Mouse (Mus musculus) forebrain, embryonic 15.5 days (tissue): ENCODE results near the gene Hira. TPM values are rescaled to one million over a fixed set of nuclear protein-coding genes. Genes with fewer than 3 reads are reported as not detected.
"Not testable (repeated sequence)": the region's sequence is repeated elsewhere in the genome, so short reads cannot be mapped to it uniquely, and the experiment has no call there.

ENCODE experiments used
- ATAC-seq: fragments of 200-750 bp; cut with Nextera tagmentation; replicated peaks from 2 replicates; pipeline ENCODE4 v1.8.0; 2017; ENCODE audit warnings: mild to moderate bottlenecking, moderate TSS enrichment, moderate library complexity
- H3K27ac ChIP-seq: fragments of 300-500 bp; sonication (generic); replicated peaks from 2 replicates; pipeline ENCODE4 v1.5.1; 2015; ENCODE audit warnings: mild to moderate bottlenecking, inconsistent platforms
- H3K27me3 ChIP-seq: fragments of 300-500 bp; sonication (generic); 2 replicates; pipeline ENCODE4 v1.6.1; 2015; ENCODE audit warnings: inconsistent platforms
- H3K36me3 ChIP-seq: fragments of 300-500 bp; sonication (generic); 2 replicates; pipeline ENCODE4 v1.6.1; 2015; ENCODE audit warnings: mild to moderate bottlenecking, inconsistent platforms
- H3K4me1 ChIP-seq: fragments of 300-500 bp; sonication (generic); 2 replicates; pipeline ENCODE4 v1.6.1; 2015; ENCODE audit warnings: inconsistent platforms
- H3K4me2 ChIP-seq: fragments of 300-500 bp; sonication (generic); replicated peaks from 2 replicates; pipeline ENCODE4 v1.6.1; 2015; ENCODE audit warnings: mild to moderate bottlenecking, inconsistent platforms
- H3K4me3 ChIP-seq: fragments of 300-500 bp; sonication (generic); 2 replicates; pipeline ENCODE4 v1.5.1; 2015; ENCODE audit warnings: mild to moderate bottlenecking, inconsistent platforms
- H3K9ac ChIP-seq: fragments of 300-500 bp; sonication (generic); replicated peaks from 2 replicates; pipeline ENCODE4 v1.6.1; 2015; ENCODE audit warnings: mild to moderate bottlenecking, inconsistent platforms
- H3K9me3 ChIP-seq: fragments of 300-500 bp; sonication (generic); 2 replicates; pipeline ENCODE4 v1.6.1; 2016; ENCODE audit warnings: inconsistent platforms
- WGBS: fragments of 180-500 bp; shearing (Covaris S2); methylation state at CpG from one replicate; pipeline ENCODE4 v1.1.7; 2015; ENCODE audit warnings: mixed read lengths; 5-methylcytosine and 5-hydroxymethylcytosine counted together
- polyA plus RNA-seq: library from polyadenylated mRNA; unstranded; fragments of >200 nt; fragmentation: Nextera tagmentation; extraction: Ambion mirVana; gene quantifications from 2 replicates; pipeline ENCODE4 v1.2.1, GENCODE M21; 2015

The Hira gene
- polyA plus RNA-seq, 1 experiment from 2014 or later = 27.8 TPM

- no peak overlapping the region for H3K4me2 ChIP-seq
- ATAC-seq = no peak
- no peaks in the 10 kb centered on the region for H3K9me3 ChIP-seq
- H3K36me3 ChIP-seq = no peaks in the 10 kb centered on the region
- H3K4me3 ChIP-seq = no peak overlapping the region
- H3K27me3 ChIP-seq = no peaks in the 10 kb centered on the region
- no peak overlapping the region for H3K27ac ChIP-seq
- no peak overlapping the region for H3K9ac ChIP-seq
- H3K4me1 ChIP-seq = no peaks in the 10 kb centered on the region
- 92% methylated on average over 5 of the region's 5 CpGs for WGBS
Measured at GRCm38 (mm10) chr16:18986860-18987259, 110.0 kb downstream of the Hira start.

DNA sequence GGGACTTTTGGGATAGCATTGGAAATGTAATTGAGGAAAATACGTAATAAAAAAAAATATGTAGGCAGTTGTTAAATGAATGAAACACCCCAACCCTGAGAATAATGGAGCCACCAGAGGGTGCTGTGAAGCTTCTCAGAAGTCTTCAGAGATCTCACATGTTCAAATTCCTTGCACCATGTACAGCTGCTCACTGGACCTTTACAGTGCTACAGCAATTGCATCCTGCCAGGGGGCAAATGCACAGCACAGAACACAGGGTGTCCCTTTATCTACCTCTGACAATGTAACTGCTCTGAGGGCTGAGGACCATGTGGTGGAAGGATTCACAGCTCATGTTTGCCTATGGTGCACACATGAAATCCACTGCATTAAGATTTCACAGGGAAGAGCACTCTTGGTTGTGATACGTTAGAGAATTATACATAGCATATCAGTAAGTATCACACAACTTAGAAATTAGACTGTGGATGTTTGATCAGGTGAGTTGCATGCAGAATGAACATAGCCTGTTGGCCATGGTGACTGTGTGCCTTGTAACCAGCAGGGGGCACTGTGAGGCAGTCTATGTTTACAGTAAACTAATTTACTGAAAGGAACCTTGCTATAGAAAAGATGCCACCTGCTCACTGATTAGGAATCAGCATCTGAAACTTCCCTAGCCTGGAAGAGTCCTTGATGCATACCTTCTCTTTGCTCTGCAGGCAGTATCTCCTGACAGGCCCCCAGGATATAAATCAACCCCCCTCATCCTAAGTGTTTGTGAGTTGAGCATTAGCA is 126.0 kb downstream of the Hira start:
- H3K27me3 ChIP-seq, H3K4me3 ChIP-seq, H3K9ac ChIP-seq, H3K36me3 ChIP-seq, H3K9me3 ChIP-seq, H3K4me1 ChIP-seq, H3K27ac ChIP-seq, H3K4me2 ChIP-seq, ATAC-seq: not testable (repeated sequence)
- 33% methylated on average over 2 of the region's 2 CpGs for WGBS

DNA sequence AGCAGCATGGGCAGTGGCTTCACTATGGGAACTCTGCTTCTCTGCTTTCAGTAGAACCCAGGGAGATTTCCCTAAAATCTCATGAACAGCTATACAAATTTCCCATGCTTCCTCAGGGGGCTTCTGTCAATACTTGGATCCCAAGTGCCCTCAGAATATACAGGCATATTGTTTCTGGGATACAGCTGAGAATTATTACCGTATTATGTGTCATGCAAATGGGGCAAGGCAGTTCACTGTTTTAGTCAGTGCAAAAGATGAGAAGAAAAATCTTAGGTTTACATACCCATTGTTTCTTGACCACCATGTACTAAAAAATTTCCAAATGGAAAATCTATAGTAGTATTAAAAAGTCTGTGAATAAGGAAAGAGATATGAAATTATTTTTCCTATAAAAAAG is 126.9 kb downstream of the Hira start:
- Histone ChIP-seq H3K9ac (no peak overlapping the region), H3K27ac (no peak overlapping the region), H3K9me3 (no peaks in the 10 kb centered on the region), H3K27me3 (no peaks in the 10 kb centered on the region), H3K36me3 (no peaks in the 10 kb centered on the region), H3K4me1 (no peaks in the 10 kb centered on the region), H3K4me2 (no peak overlapping the region), H3K4me3 (no peak overlapping the region)
- whole genome bisulfite sequencing = 75% methylated on average over 1 of the region's 1 CpGs
- no peak for ATAC-seq

DNA sequence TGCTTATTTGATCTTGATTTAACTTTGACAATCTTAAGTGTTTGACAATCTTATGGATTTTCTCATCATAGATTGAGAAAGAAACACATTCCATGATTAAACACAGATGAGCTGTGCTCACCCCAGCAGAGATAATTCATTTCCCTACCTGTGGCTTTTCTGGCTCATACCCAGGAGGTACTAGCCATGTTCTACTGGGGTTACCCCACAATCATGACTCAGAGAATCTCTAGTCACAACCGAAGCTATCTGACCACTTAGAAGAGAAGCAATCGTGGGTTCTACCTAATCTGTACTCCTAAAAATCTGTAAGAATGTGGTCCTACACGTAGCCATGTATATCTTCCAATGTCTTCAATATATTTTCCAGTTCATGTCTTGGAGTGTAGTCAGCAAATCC is 128.5 kb downstream of the Hira start:
- no peak for ATAC-seq
- H3K36me3 ChIP-seq = no peaks in the 10 kb centered on the region
- 74% methylated on average over 3 of the region's 3 CpGs for WGBS
- no peak overlapping the region for H3K4me3 ChIP-seq
- H3K9ac ChIP-seq = no peak overlapping the region
- H3K27me3 ChIP-seq = no peaks in the 10 kb centered on the region
- no peaks in the 10 kb centered on the region for H3K9me3 ChIP-seq
- no peaks in the 10 kb centered on the region for H3K4me1 ChIP-seq
- H3K4me2 ChIP-seq = no peak overlapping the region
- H3K27ac ChIP-seq = no peak overlapping the region

- no peak overlapping the region for H3K9ac ChIP-seq
- no peaks in the 10 kb centered on the region for H3K27me3 ChIP-seq
- ATAC-seq = no peak
- H3K4me2 ChIP-seq = no peak overlapping the region
- 71% methylated on average over 1 of the region's 1 CpGs for WGBS
- H3K27ac ChIP-seq = no peak overlapping the region
- H3K36me3 ChIP-seq = no peaks in the 10 kb centered on the region
- no peaks in the 10 kb centered on the region for H3K9me3 ChIP-seq
- H3K4me1 ChIP-seq = no peaks in the 10 kb centered on the region
- no peak overlapping the region for H3K4me3 ChIP-seq
Measured at GRCm38 (mm10) chr16:19006715-19007114, 129.9 kb downstream of the Hira start.

DNA sequence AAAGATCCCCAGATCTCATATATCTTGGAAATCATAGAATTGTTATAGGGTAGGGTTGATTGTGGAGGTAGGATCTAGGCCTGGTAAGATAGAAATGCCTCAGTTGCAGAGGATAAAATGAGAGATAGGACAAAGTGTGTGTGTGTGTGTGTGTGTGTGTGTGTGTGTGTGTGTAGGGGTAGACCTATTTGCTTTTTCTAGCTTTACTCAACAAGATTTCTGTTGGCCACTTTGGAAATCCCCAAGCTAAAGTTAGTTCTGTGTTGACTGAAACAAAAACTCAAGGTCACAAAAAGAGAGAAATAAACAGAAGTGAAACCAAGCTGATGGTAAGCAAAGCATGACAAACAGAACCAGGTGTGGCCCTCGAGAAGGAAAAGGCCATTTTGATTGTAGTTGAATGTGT is 130.4 kb downstream of the Hira start:
- H3K36me3 ChIP-seq, H3K9me3 ChIP-seq, H3K4me2 ChIP-seq, H3K9ac ChIP-seq, ATAC-seq, H3K27ac ChIP-seq, H3K4me3 ChIP-seq, H3K4me1 ChIP-seq, H3K27me3 ChIP-seq: not testable (repeated sequence)
- 38% methylated on average over 1 of the region's 1 CpGs for WGBS

- no peaks in the 10 kb centered on the region for H3K9me3 ChIP-seq
- H3K4me1 ChIP-seq = no peaks in the 10 kb centered on the region
- H3K4me3 ChIP-seq = no peak overlapping the region
- H3K36me3 ChIP-seq = no peaks in the 10 kb centered on the region
- H3K9ac ChIP-seq = no peak overlapping the region
- H3K27me3 ChIP-seq = no peaks in the 10 kb centered on the region
- no peak for ATAC-seq
- no peak overlapping the region for H3K27ac ChIP-seq
- 79% methylated on average over 2 of the region's 2 CpGs for WGBS
- no peak overlapping the region for H3K4me2 ChIP-seq
Measured at GRCm38 (mm10) chr16:19010710-19011109, 133.9 kb downstream of the Hira start.

DNA sequence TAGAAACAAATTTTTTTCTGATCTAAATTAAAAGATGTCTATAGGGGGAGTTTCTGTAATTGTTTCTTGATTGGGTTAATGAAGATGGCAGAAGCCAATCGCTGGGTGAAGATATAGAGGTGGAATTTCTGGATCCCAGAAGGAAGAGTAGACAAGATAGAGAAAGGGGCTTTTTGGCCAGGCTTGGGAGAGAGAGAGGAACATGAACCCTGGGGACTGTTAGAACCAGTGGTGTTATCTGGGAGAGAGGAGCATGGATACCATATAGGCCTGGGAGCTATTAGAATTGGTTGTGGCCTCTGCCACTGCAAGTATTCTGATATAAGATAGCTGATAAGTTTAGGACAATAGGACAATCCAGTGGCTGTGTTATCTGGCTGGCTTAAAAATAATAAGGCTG is 136.7 kb downstream of the Hira start:
- no peak overlapping the region for H3K9ac ChIP-seq
- no peak for ATAC-seq
- no peaks in the 10 kb centered on the region for H3K9me3 ChIP-seq
- no peaks in the 10 kb centered on the region for H3K27me3 ChIP-seq
- no peak overlapping the region for H3K4me3 ChIP-seq
- H3K4me1 ChIP-seq = no peaks in the 10 kb centered on the region
- H3K36me3 ChIP-seq = no peaks in the 10 kb centered on the region
- no peak overlapping the region for H3K27ac ChIP-seq
- WGBS = 84% methylated on average over 1 of the region's 1 CpGs
- no peak overlapping the region for H3K4me2 ChIP-seq

DNA sequence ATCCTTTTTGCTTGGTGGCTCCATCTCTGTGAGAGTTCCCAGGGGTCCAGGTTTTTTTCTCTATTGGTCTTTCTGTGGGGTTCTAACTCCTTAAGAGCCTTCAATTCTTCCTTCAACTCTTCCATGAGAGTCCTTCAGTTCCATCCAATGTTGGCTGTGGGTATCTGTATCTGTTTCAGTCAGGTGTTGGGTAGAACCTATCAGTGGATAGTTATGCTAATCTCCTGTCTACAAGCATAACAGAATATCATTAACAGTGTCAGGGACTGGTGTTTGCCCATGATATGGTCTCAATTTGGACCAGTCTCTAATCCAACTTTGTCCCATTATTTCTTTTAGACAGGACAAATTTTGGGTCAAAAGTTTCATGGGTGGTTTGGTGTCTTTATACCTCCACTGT is 137.8 kb downstream of the Hira start:
- Histone ChIP-seq H3K4me3 (no peak overlapping the region), H3K4me2 (no peak overlapping the region), H3K27me3 (no peaks in the 10 kb centered on the region), H3K4me1 (no peaks in the 10 kb centered on the region), H3K9me3 (no peaks in the 10 kb centered on the region), H3K9ac (no peak overlapping the region), H3K36me3 (no peaks in the 10 kb centered on the region), H3K27ac (no peak overlapping the region)
- ATAC-seq = no peak

Other genes with a start within 250 kb of the Hira start
- gene Sept5, start 247.1 kb upstream of the Hira start, polyA plus RNA-seq = 194 and 203 TPM in 2 replicates
- gene Cldn5, start 100.2 kb upstream of the Hira start, polyA plus RNA-seq = 86.7 and 94.4 TPM in 2 replicates
- gene Ufd1, start 65.3 kb upstream of the Hira start, polyA plus RNA-seq = 121 and 127 TPM in 2 replicates
- gene Cdc45, start 65.0 kb upstream of the Hira start, polyA plus RNA-seq = 24.8 and 27.3 TPM in 2 replicates
- gene 2510002D24Rik, start 40.5 kb upstream of the Hira start, polyA plus RNA-seq = 30.7 and 31.2 TPM in 2 replicates
- not detected in 2 replicates for gene Gm28539, start 40.5 kb upstream of the Hira start, polyA plus RNA-seq
- gene Mrpl40, start 175 bp upstream of the Hira start, polyA plus RNA-seq = 62.9 and 67.0 TPM in 2 replicates